Mouse (Mus musculus) forebrain, embryonic 12.5 days (tissue): ENCODE data around the gene Gtf3c5. TPM values are rescaled to one million over a fixed set of nuclear protein-coding genes. Genes with fewer than 3 reads are reported as not detected.

Experiments
- ATAC-seq: fragments of 200-750 bp; cut with Nextera tagmentation; 2 replicates; pipeline ENCODE4 v1.8.0; 2017; ENCODE audit warnings: moderate TSS enrichment; ENCODE audit not compliant: low FRiP score
- H3K27ac ChIP-seq: fragments of 300-500 bp; sonication (generic); 2 replicates; pipeline ENCODE4 v1.5.1; 2016; ENCODE audit warnings: mild to moderate bottlenecking
- H3K27me3 ChIP-seq: fragments of 300-500 bp; sonication (generic); 2 replicates; pipeline ENCODE4 v1.6.1; 2016; ENCODE audit warnings: mild to moderate bottlenecking
- H3K36me3 ChIP-seq: fragments of 300-500 bp; sonication (generic); replicated peaks from 2 replicates; pipeline ENCODE4 v1.6.1; 2016; ENCODE audit warnings: mild to moderate bottlenecking
- H3K4me1 ChIP-seq: fragments of 300-500 bp; sonication (generic); 2 replicates; pipeline ENCODE4 v1.6.1; 2016
- H3K4me2 ChIP-seq: fragments of 300-500 bp; sonication (generic); 2 replicates; pipeline ENCODE4 v1.6.1; 2016; ENCODE audit warnings: mild to moderate bottlenecking, moderate library complexity
- H3K4me3 ChIP-seq: fragments of 300-500 bp; sonication (generic); replicated peaks from 2 replicates; pipeline ENCODE4 v1.5.1; 2016; ENCODE audit warnings: mild to moderate bottlenecking
- H3K9ac ChIP-seq: fragments of 300-500 bp; sonication (generic); 2 replicates; pipeline ENCODE4 v1.6.1; 2016; ENCODE audit warnings: mild to moderate bottlenecking
- H3K9me3 ChIP-seq: fragments of 300-500 bp; sonication (generic); 2 replicates; pipeline ENCODE4 v1.6.1; 2016
- WGBS: fragments of 180-500 bp; shearing (Covaris S2); methylation state at CpG from one replicate; pipeline ENCODE4 v1.1.7; 2016; 5-methylcytosine and 5-hydroxymethylcytosine counted together
- polyA plus RNA-seq: library from polyadenylated mRNA; unstranded; fragments of >200 nt; fragmentation: Nextera tagmentation; extraction: Ambion mirVana; gene quantifications from 2 replicates; pipeline ENCODE4 v1.2.1, GENCODE M21; 2016

The Gtf3c5 gene
- polyA plus RNA-seq, 1 experiment from 2014 or later, result 46.9 TPM

GRCm38 (mm10) chr2:28549157-28549556 lies 34.4 kb downstream of the Gtf3c5 start:
- Histone ChIP-seq H3K36me3 (peaks cover 91% of the 10 kb centered on the region), H3K9me3 (no peaks in the 10 kb centered on the region), H3K27ac (no peak overlapping the region), H3K4me1 (no peaks in the 10 kb centered on the region), H3K9ac (no peak overlapping the region), H3K4me3 (no peak overlapping the region), H3K4me2 (no peak overlapping the region), H3K27me3 (no peaks in the 10 kb centered on the region)
- ATAC-seq, result no peak
- WGBS, result 95% methylated on average over 13 of the region's 13 CpGs

- peak; percentile 51 for ATAC-seq
- no peaks in the 10 kb centered on the region for H3K9me3 ChIP-seq
- no peaks in the 10 kb centered on the region for H3K4me1 ChIP-seq
- no peaks in the 10 kb centered on the region for H3K27me3 ChIP-seq
- H3K27ac ChIP-seq, result no peak overlapping the region; the same call in 1 of the 2 replicates
- H3K36me3 ChIP-seq, result peaks cover 92% of the 10 kb centered on the region
- no peak overlapping the region for H3K9ac ChIP-seq
- 54% methylated on average over 11 of the region's 11 CpGs for WGBS
- no peak overlapping the region for H3K4me3 ChIP-seq
- no peak overlapping the region for H3K4me2 ChIP-seq
Observed at GRCm38 (mm10) chr2:28547237-28548172, 36.0 kb downstream of the Gtf3c5 start.

GRCm38 (mm10) chr2:28546560-28546959 lies 37.0 kb downstream of the Gtf3c5 start:
- no peak overlapping the region for H3K27ac ChIP-seq

GRCm38 (mm10) chr2:28545976-28546375 lies 37.6 kb downstream of the Gtf3c5 start:
- Histone ChIP-seq H3K36me3 (peaks cover 89% of the 10 kb centered on the region), H3K4me2 (no peak overlapping the region), H3K4me1 (no peaks in the 10 kb centered on the region), H3K4me3 (no peak overlapping the region), H3K9ac (no peak overlapping the region), H3K9me3 (no peaks in the 10 kb centered on the region), H3K27ac (no peak overlapping the region), H3K27me3 (no peaks in the 10 kb centered on the region)
- no peak for ATAC-seq

More at GRCm38 (mm10) chr2:28546560-28546959, 37.0 kb downstream of the Gtf3c5 start:
- Histone ChIP-seq H3K4me3 (no peak overlapping the region), H3K4me2 (no peak overlapping the region), H3K27me3 (no peaks in the 10 kb centered on the region), H3K9ac (no peak overlapping the region), H3K9me3 (no peaks in the 10 kb centered on the region), H3K36me3 (peaks cover 92% of the 10 kb centered on the region), H3K4me1 (no peaks in the 10 kb centered on the region)
- no peak for ATAC-seq
- 85% methylated on average over 6 of the region's 6 CpGs for WGBS

GRCm38 (mm10) chr2:28543894-28544293 lies 39.7 kb downstream of the Gtf3c5 start:
- 96% methylated on average over 8 of the region's 8 CpGs for WGBS
- Histone ChIP-seq H3K27ac (no peak overlapping the region), H3K4me3 (no peak overlapping the region), H3K27me3 (no peaks in the 10 kb centered on the region), H3K36me3 (peaks cover 68% of the 10 kb centered on the region), H3K9ac (no peak overlapping the region), H3K4me1 (peaks cover 20% of the 10 kb centered on the region), H3K9me3 (no peaks in the 10 kb centered on the region), H3K4me2 (no peak overlapping the region)
- no peak for ATAC-seq

- WGBS, result 90% methylated on average over 8 of the region's 8 CpGs
- no peak for ATAC-seq
- H3K9me3 ChIP-seq, result no peaks in the 10 kb centered on the region
- no peak overlapping the region for H3K9ac ChIP-seq
- no peaks in the 10 kb centered on the region for H3K27me3 ChIP-seq
- no peak overlapping the region for H3K4me3 ChIP-seq
- no peak overlapping the region for H3K4me2 ChIP-seq
- peaks cover 52% of the 10 kb centered on the region for H3K4me1 ChIP-seq
- H3K27ac ChIP-seq, result no peak overlapping the region
- H3K36me3 ChIP-seq, result peaks cover 44% of the 10 kb centered on the region
Observed at GRCm38 (mm10) chr2:28540587-28541227, 42.8 kb downstream of the Gtf3c5 start.

- 84% methylated on average over 2 of the region's 2 CpGs for WGBS
- peak overlapping the region; percentile 65 for H3K27ac ChIP-seq
Observed at GRCm38 (mm10) chr2:28539949-28540348, 43.6 kb downstream of the Gtf3c5 start.

GRCm38 (mm10) chr2:28539206-28539605 lies 44.3 kb downstream of the Gtf3c5 start:
- Histone ChIP-seq H3K9me3 (no peaks in the 10 kb centered on the region), H3K4me3 (no peak overlapping the region), H3K4me2 (no peak overlapping the region), H3K9ac (no peak overlapping the region), H3K27me3 (no peaks in the 10 kb centered on the region), H3K4me1 (peaks cover 67% of the 10 kb centered on the region), H3K27ac (peak overlapping the region; percentile 65), H3K36me3 (peaks cover 29% of the 10 kb centered on the region)
- ATAC-seq, result peak; percentile 42
- whole genome bisulfite sequencing, result 58% methylated on average over 7 of the region's 7 CpGs

More at GRCm38 (mm10) chr2:28539949-28540348, 43.6 kb downstream of the Gtf3c5 start:
- no peak overlapping the region for H3K4me2 ChIP-seq
- no peaks in the 10 kb centered on the region for H3K27me3 ChIP-seq
- no peak overlapping the region for H3K4me3 ChIP-seq
- no peak overlapping the region for H3K9ac ChIP-seq
- H3K9me3 ChIP-seq, result no peaks in the 10 kb centered on the region
- ATAC-seq, result no peak
- H3K36me3 ChIP-seq, result peaks cover 36% of the 10 kb centered on the region
- H3K4me1 ChIP-seq, result peaks cover 60% of the 10 kb centered on the region

GRCm38 (mm10) chr2:28538817-28539128 lies 44.8 kb downstream of the Gtf3c5 start:
- Histone ChIP-seq H3K27me3 (no peaks in the 10 kb centered on the region), H3K27ac (peak overlapping the region; percentile 65), H3K9ac (no peak overlapping the region), H3K4me1 (peaks cover 71% of the 10 kb centered on the region), H3K4me3 (no peak overlapping the region), H3K36me3 (peaks cover 24% of the 10 kb centered on the region), H3K4me2 (no peak overlapping the region), H3K9me3 (no peaks in the 10 kb centered on the region)
- 56% methylated on average over 1 of the region's 1 CpGs for WGBS
- no peak for ATAC-seq

GRCm38 (mm10) chr2:28537995-28538816 lies 45.3 kb downstream of the Gtf3c5 start:
- Histone ChIP-seq H3K27me3 (no peaks in the 10 kb centered on the region), H3K4me2 (no peak overlapping the region), H3K4me3 (no peak overlapping the region), H3K9me3 (no peaks in the 10 kb centered on the region), H3K27ac (peak overlapping the region; percentile 65; the same call in 1 of the 2 replicates), H3K4me1 (peaks cover 77% of the 10 kb centered on the region), H3K9ac (no peak overlapping the region), H3K36me3 (peaks cover 19% of the 10 kb centered on the region)
- WGBS, result 72% methylated on average over 8 of the region's 8 CpGs
- no peak for ATAC-seq

GRCm38 (mm10) chr2:28537634-28537920 lies 46.0 kb downstream of the Gtf3c5 start:
- Histone ChIP-seq H3K27ac (no peak overlapping the region), H3K4me2 (no peak overlapping the region), H3K4me3 (no peak overlapping the region), H3K9me3 (no peaks in the 10 kb centered on the region), H3K9ac (peak overlapping the region; percentile 40; the same call in 1 of the 2 replicates), H3K36me3 (peaks cover 12% of the 10 kb centered on the region), H3K4me1 (peaks cover 83% of the 10 kb centered on the region), H3K27me3 (no peaks in the 10 kb centered on the region)
- 36% methylated on average over 4 of the region's 4 CpGs for WGBS
- no peak for ATAC-seq
